Mouse (Mus musculus) myocyte (in vitro differentiated cells): ENCODE data around the gene Gna12. TPM values are rescaled to one million over a fixed set of nuclear protein-coding genes. Genes with fewer than 3 reads are reported as not detected.

Experiments
- H3K27me3 ChIP-seq: one replicate; pipeline ENCODE4 v1.6.1; 2011; ENCODE audit not compliant: control insufficient read depth, insufficient read depth, insufficient read length
- H3K36me3 ChIP-seq: one replicate; pipeline ENCODE4 v1.6.1; 2011; ENCODE audit not compliant: control insufficient read depth, insufficient read depth
- H3K4me2 ChIP-seq: one replicate; pipeline ENCODE4 v1.6.1; 2011; ENCODE audit warnings: low read depth, control low read depth
- H3K4me3 ChIP-seq: one replicate; pipeline ENCODE4 v1.5.1; 2011; ENCODE audit warnings: mild to moderate bottlenecking, control low read depth, moderate library complexity
- H3K79me2 ChIP-seq: one replicate; pipeline ENCODE4 v1.6.1; 2011; ENCODE audit not compliant: control insufficient read depth, insufficient read depth
- H3ac ChIP-seq: one replicate; pipeline ENCODE4 v1.6.1; 2011; ENCODE audit not compliant: control insufficient read depth, insufficient read length
- CEBPB ChIP-seq: IDR thresholded peaks from 2 replicates; pipeline ENCODE4 v1.6.1; 2011; ENCODE audit warnings: mild to moderate bottlenecking, moderate library complexity; ENCODE audit not compliant: poor library complexity, insufficient read depth, severe bottlenecking
- E2F4 ChIP-seq: IDR thresholded peaks from one replicate; pipeline ENCODE4 v1.6.1; 2011; ENCODE audit warnings: mild to moderate bottlenecking, control low read depth, moderate library complexity; ENCODE audit not compliant: insufficient read depth
- MAX ChIP-seq: IDR thresholded peaks from one replicate; pipeline ENCODE4 v1.6.1; 2011; ENCODE audit warnings: low read depth, mild to moderate bottlenecking, control low read depth
- MYOD1 ChIP-seq, 3 experiments: IDR thresholded peaks; one replicate each; pipeline ENCODE4 v1.6.1; 2011; ENCODE audit warnings: control low read depth in 2 of 3, low read depth in 2 of 3, mild to moderate bottlenecking in 2 of 3, moderate library complexity in 1 of 3; ENCODE audit not compliant: insufficient read length in 2 of 3, control insufficient read depth in 1 of 3
- MYOG ChIP-seq, 3 experiments: IDR thresholded peaks; one replicate each; pipeline ENCODE4 v1.6.1; 2011; ENCODE audit warnings: control low read depth in 2 of 3, low read depth in 2 of 3, mild to moderate bottlenecking in 2 of 3; ENCODE audit not compliant: insufficient read length in 2 of 3, control insufficient read depth in 1 of 3, insufficient read depth in 1 of 3
- POLR2A ChIP-seq: IDR thresholded peaks from one replicate; pipeline ENCODE4 v1.6.1; 2011; ENCODE audit warnings: low read depth, mild to moderate bottlenecking, control low read depth, moderate library complexity; ENCODE audit not compliant: insufficient read length
- POLR2AphosphoS2 ChIP-seq: IDR thresholded peaks from one replicate; pipeline ENCODE4 v1.6.1; 2011; ENCODE audit warnings: low read depth, control low read depth; ENCODE audit not compliant: insufficient read length
- REST ChIP-seq: IDR thresholded peaks from one replicate; pipeline ENCODE4 v1.6.1; 2011; ENCODE audit warnings: mild to moderate bottlenecking, control low read depth, moderate library complexity; ENCODE audit not compliant: insufficient read depth, insufficient read length
- SRF ChIP-seq: IDR thresholded peaks from one replicate; pipeline ENCODE4 v1.6.1; 2011; ENCODE audit warnings: low read depth; ENCODE audit not compliant: control insufficient read depth, insufficient read length
- TCF12 ChIP-seq: IDR thresholded peaks from one replicate; pipeline ENCODE4 v1.6.1; 2011; ENCODE audit warnings: mild to moderate bottlenecking, control low read depth; ENCODE audit not compliant: poor library complexity, insufficient read depth, severe bottlenecking
- TCF3 ChIP-seq: IDR thresholded peaks from one replicate; pipeline ENCODE4 v1.6.1; 2011; ENCODE audit warnings: low read depth, control low read depth; ENCODE audit not compliant: insufficient read length
- USF1 ChIP-seq: IDR thresholded peaks from one replicate; pipeline ENCODE4 v1.6.1; 2011; ENCODE audit warnings: low read depth, mild to moderate bottlenecking, control low read depth, moderate library complexity
- polyA plus RNA-seq: library from polyadenylated mRNA; unstranded; fragments of >200 nt; fragmentation: generic; extraction: Trizol; gene quantifications from one replicate; pipeline ENCODE4 v1.2.1, GENCODE M21; 2012; ENCODE audit warnings: missing spikeins

Gene Gna12
- polyA plus RNA-seq, 1 experiment = 48.8 TPM

- H3K27me3 ChIP-seq = no peaks in the 10 kb centered on the region
- no peaks in the 10 kb centered on the region for H3K36me3 ChIP-seq
- H3K4me3 ChIP-seq = no peak overlapping the region
- peaks cover 95% of the 10 kb centered on the region for H3K79me2 ChIP-seq
- no peak overlapping the region for H3K4me2 ChIP-seq
- TF ChIP-seq USF1 = no peak
- TF ChIP-seq MYOD1 (IDR thresholded peaks at IDR 0.05; ENCODE audit: control insufficient read depth in 1 of 3, insufficient read length in 2 of 3, low read depth in 2 of 3) = no peak
- TF ChIP-seq POLR2A = no peak
- no peak for TF ChIP-seq MYOG (IDR thresholded peaks at IDR 0.05; ENCODE audit: control insufficient read depth in 1 of 3, insufficient read depth in 1 of 3, insufficient read length in 2 of 3, low read depth in 2 of 3)
- no peak for TF ChIP-seq POLR2AphosphoS2
- no peak for TF ChIP-seq E2F4
- no peak for TF ChIP-seq SRF
- no peak for TF ChIP-seq MAX
- TF ChIP-seq CEBPB = no peak
- H3ac ChIP-seq = no peak overlapping the region
These were observed 8.3 kb downstream of the Gna12 start for GRCm38 (mm10) chr5:140821951-140822350.

GRCm38 (mm10) chr5:140820539-140820938, 9.7 kb downstream of the Gna12 start:
- no peak for TF ChIP-seq USF1
- no peak for TF ChIP-seq MYOD1 (IDR thresholded peaks at IDR 0.05; ENCODE audit: control insufficient read depth in 1 of 3, insufficient read length in 2 of 3, low read depth in 2 of 3)
- no peak for TF ChIP-seq POLR2AphosphoS2
- no peak for TF ChIP-seq MYOG (IDR thresholded peaks at IDR 0.05; ENCODE audit: control insufficient read depth in 1 of 3, insufficient read depth in 1 of 3, insufficient read length in 2 of 3, low read depth in 2 of 3)
- TF ChIP-seq SRF = no peak
- Histone ChIP-seq H3K4me3 (no peak overlapping the region), H3K36me3 (no peaks in the 10 kb centered on the region), H3K79me2 (peaks cover 89% of the 10 kb centered on the region), H3K4me2 (no peak overlapping the region), H3ac (no peak overlapping the region), H3K27me3 (no peaks in the 10 kb centered on the region)

GRCm38 (mm10) chr5:140819594-140819993, 10.6 kb downstream of the Gna12 start:
- peaks cover 87% of the 10 kb centered on the region for H3K79me2 ChIP-seq
- H3K4me3 ChIP-seq = no peak overlapping the region
- H3K27me3 ChIP-seq = no peaks in the 10 kb centered on the region
- H3ac ChIP-seq = no peak overlapping the region
- H3K36me3 ChIP-seq = no peaks in the 10 kb centered on the region
- TF ChIP-seq CEBPB = 0 out of 2 replicates have a peak, but pooled peaks have one; percentile 48
- no peak for TF ChIP-seq E2F4
- H3K4me2 ChIP-seq = no peak overlapping the region

GRCm38 (mm10) chr5:140818482-140819076, 11.7 kb downstream of the Gna12 start:
- no peak for TF ChIP-seq REST
- no peak for TF ChIP-seq POLR2A
- TF ChIP-seq MYOG (IDR thresholded peaks at IDR 0.05; ENCODE audit: control insufficient read depth in 1 of 3, insufficient read depth in 1 of 3, insufficient read length in 2 of 3, low read depth in 2 of 3) = no peak
- no peak for TF ChIP-seq POLR2AphosphoS2
- TF ChIP-seq TCF12 = no peak
- TF ChIP-seq SRF = no peak
- no peak for TF ChIP-seq USF1
- TF ChIP-seq MAX = no peak
- TF ChIP-seq TCF3 = no peak
- no peak for TF ChIP-seq CEBPB

GRCm38 (mm10) chr5:140816950-140817568, 13.2 kb downstream of the Gna12 start:
- H3K27me3 ChIP-seq = no peaks in the 10 kb centered on the region
- peaks cover 80% of the 10 kb centered on the region for H3K79me2 ChIP-seq
- H3K4me3 ChIP-seq = no peak overlapping the region
- no peak overlapping the region for H3ac ChIP-seq
- TF ChIP-seq REST (no peak), USF1 (no peak), SRF (no peak), POLR2A (no peak), TCF3 (no peak), MAX (no peak), POLR2AphosphoS2 (no peak), E2F4 (no peak), MYOD1 (IDR thresholded peaks at IDR 0.05; ENCODE audit: control insufficient read depth in 1 of 3, insufficient read length in 2 of 3, low read depth in 2 of 3) (no peak), TCF12 (no peak), CEBPB (no peak), MYOG (IDR thresholded peaks at IDR 0.05; ENCODE audit: control insufficient read depth in 1 of 3, insufficient read depth in 1 of 3, insufficient read length in 2 of 3, low read depth in 2 of 3) (no peak)
- H3K36me3 ChIP-seq = no peaks in the 10 kb centered on the region
- no peak overlapping the region for H3K4me2 ChIP-seq

More at GRCm38 (mm10) chr5:140818482-140819076, 11.7 kb downstream of the Gna12 start:
- no peak overlapping the region for H3ac ChIP-seq
- no peak overlapping the region for H3K4me2 ChIP-seq
- no peaks in the 10 kb centered on the region for H3K36me3 ChIP-seq
- peaks cover 82% of the 10 kb centered on the region for H3K79me2 ChIP-seq
- no peak overlapping the region for H3K4me3 ChIP-seq
- H3K27me3 ChIP-seq = no peaks in the 10 kb centered on the region
